Mouse (Mus musculus) heart, adult 2 months (tissue): ENCODE data around the gene Lrrc46. TPM values are rescaled to one million over a fixed set of nuclear protein-coding genes. Genes with fewer than 3 reads are reported as not detected.

Source experiments
- DNase-seq, 2 experiments: peaks; one replicate each; pipeline ENCODE4 v3.0.0; 2021
- H3K27ac ChIP-seq: fragments of 200-600 bp; 2 replicates; pipeline ENCODE4 v1.8.1; 2022
- H3K27me3 ChIP-seq: fragments of 200-500 bp; 2 replicates; pipeline ENCODE4 v1.6.1; 2012; ENCODE audit warnings: mild to moderate bottlenecking, low read length, inconsistent platforms, mixed read lengths; ENCODE audit not compliant: control insufficient read depth, insufficient read depth
- H3K36me3 ChIP-seq: fragments of 200-500 bp; 2 replicates; pipeline ENCODE4 v1.6.1; 2012; ENCODE audit warnings: low read length, inconsistent platforms; ENCODE audit not compliant: control insufficient read depth, insufficient read depth
- H3K4me1 ChIP-seq: fragments of 200-500 bp; 2 replicates; pipeline ENCODE4 v1.6.1; 2011; ENCODE audit warnings: low read length; ENCODE audit not compliant: control insufficient read depth, insufficient read depth
- H3K4me3 ChIP-seq: fragments of 200-600 bp; 2 replicates; pipeline ENCODE4 v1.8.1; 2022
- H3K79me2 ChIP-seq: fragments of 200-500 bp; replicated peaks from 2 replicates; pipeline ENCODE4 v1.6.1; 2012; ENCODE audit warnings: mild to moderate bottlenecking, inconsistent platforms, low read length, moderate library complexity, mixed read lengths; ENCODE audit not compliant: control insufficient read depth, insufficient read depth
- H3K9ac ChIP-seq: fragments of 200-500 bp; 2 replicates; pipeline ENCODE4 v1.6.1; 2012; ENCODE audit warnings: low read depth, mild to moderate bottlenecking, control low read depth, inconsistent platforms, low read length, mixed read lengths
- CTCF ChIP-seq: fragments of 200-600 bp; IDR thresholded peaks from 2 replicates; pipeline ENCODE4 v1.8.1; 2022; ENCODE audit warnings: antibody characterized with exemption, mild to moderate bottlenecking, moderate library complexity
- EP300 ChIP-seq: fragments of 200-500 bp; IDR thresholded peaks from 2 replicates; pipeline ENCODE4 v1.6.1; 2011; ENCODE audit warnings: low read depth, low read length, control low read depth; ENCODE audit not compliant: insufficient read depth
- POLR2A ChIP-seq: fragments of 200-500 bp; IDR thresholded peaks from 2 replicates; pipeline ENCODE4 v1.6.1; 2011; ENCODE audit warnings: mild to moderate bottlenecking, low read depth, low read length, control low read depth; ENCODE audit not compliant: insufficient read depth
- WGBS: fragments of 180-500 bp; shearing (Covaris S2); methylation state at CpG from one replicate; pipeline ENCODE4 v1.1.7; 2018; 5-methylcytosine and 5-hydroxymethylcytosine counted together
- intact Hi-C: fragments of 180-260 bp; cut with DNase I; formaldehyde crosslinking; loops from one replicate; pipeline ENCODE4 v1.15.1; 2025
- polyA plus RNA-seq: library from polyadenylated mRNA; depleted of rRNA; stranded (reverse); fragments of >200 nt; gene quantifications from 2 replicates; pipeline ENCODE4 v1.2.3, GENCODE M21; 2012
- total RNA-seq, 2 experiments: library from RNA; stranded (reverse); gene quantifications; 2 replicates each; pipeline ENCODE4 v1.2.3; 2021

Gene Lrrc46
- total and polyA plus RNA-seq, 3 experiments, result 0.18 to 1.0 TPM; not detected in 1

DNA sequence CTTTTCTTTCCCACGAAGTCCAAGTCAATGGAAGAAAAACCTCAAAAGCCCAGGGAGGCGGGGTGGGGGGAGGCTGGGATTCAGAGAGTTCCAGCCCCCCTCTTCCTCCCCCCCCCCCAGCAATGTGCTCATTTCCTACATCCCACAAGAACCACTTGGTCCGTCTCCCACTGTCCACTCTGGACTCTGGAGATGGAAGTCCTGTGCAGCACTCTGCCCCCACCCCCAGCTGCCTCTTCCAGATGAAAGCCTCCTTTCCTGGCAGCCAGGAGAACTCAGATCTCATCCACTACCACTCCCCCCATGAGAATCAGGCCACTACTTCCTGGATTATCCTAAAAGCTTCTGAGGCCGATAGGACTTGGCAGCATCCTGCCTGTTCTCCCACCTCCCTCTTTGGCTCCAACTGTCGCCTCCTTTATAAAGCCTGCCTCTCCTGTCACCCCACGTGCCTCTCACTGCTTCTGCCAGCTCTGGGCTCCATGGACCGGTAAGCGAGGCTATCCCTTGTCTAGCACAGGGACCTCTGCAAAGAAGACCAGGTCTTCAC is 28.0 kb downstream of the Lrrc46 start, which contains the start of gene Sp6:
TSS of gene Sp6 (plus strand) at position 274 of the 550 bp plus-strand sequence.
- WGBS, result 15% methylated on average over 8 of the region's 8 CpGs
- Histone ChIP-seq H3K27ac (no peak within 1 kb of the TSS), H3K4me3 (no peak within 1 kb of the TSS), H3K79me2 (no peaks in the 10 kb centered on the region), H3K4me1 (no peaks in the 10 kb centered on the region), H3K36me3 (no peaks in the 10 kb centered on the region), H3K27me3 (peaks cover 13% of the 10 kb centered on the region), H3K9ac (no peak within 1 kb of the TSS)
- no peak for TF ChIP-seq EP300
- TF ChIP-seq CTCF, result no peak
- TF ChIP-seq POLR2A, result no peak
- DNase-seq, result no peak
- intact Hi-C loops, result no loop called here

DNA sequence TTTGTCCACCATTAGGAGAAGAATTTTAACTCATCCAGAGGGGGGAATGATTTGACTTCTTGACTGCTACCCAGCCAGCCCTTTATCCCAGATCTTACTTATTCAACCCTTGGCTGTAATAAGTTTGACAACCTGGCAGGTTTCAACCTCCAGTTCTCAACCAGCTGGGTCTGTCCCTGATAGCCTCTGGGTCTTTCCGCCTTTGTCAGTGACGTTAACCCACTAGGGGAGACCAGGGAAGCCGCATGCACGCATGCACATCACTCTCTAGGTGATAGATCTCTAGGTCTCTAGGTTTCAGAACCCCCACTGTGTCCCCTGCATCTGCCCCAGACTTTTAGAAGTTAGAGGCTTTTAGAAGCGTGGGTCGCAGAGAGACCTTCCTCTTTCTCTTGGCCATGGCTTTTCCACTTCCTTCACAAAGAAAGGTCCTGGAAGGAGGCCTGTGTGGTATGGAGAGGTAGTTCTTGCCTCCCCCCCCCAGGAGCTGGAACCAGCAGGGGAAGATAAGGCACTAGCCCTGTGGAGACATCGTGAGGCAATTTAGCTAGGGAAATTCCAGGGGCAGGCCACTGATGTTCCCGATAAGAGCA is 31.9 kb downstream of the Lrrc46 start:
- H3K79me2 ChIP-seq, result no peaks in the 10 kb centered on the region
- TF ChIP-seq CTCF (no peak), EP300 (no peak), POLR2A (no peak)
- H3K27me3 ChIP-seq, result peaks cover 3% of the 10 kb centered on the region; the same call in 1 of the 2 replicates
- 36% methylated on average over 8 of the region's 8 CpGs for WGBS
- DNase-seq, result no peak
- no peaks in the 10 kb centered on the region for H3K4me1 ChIP-seq
- H3K36me3 ChIP-seq, result no peaks in the 10 kb centered on the region
- H3K4me3 ChIP-seq, result no peak overlapping the region
- H3K9ac ChIP-seq, result no peak overlapping the region
- intact Hi-C loops, result no loop called here
- no peak overlapping the region for H3K27ac ChIP-seq

DNA sequence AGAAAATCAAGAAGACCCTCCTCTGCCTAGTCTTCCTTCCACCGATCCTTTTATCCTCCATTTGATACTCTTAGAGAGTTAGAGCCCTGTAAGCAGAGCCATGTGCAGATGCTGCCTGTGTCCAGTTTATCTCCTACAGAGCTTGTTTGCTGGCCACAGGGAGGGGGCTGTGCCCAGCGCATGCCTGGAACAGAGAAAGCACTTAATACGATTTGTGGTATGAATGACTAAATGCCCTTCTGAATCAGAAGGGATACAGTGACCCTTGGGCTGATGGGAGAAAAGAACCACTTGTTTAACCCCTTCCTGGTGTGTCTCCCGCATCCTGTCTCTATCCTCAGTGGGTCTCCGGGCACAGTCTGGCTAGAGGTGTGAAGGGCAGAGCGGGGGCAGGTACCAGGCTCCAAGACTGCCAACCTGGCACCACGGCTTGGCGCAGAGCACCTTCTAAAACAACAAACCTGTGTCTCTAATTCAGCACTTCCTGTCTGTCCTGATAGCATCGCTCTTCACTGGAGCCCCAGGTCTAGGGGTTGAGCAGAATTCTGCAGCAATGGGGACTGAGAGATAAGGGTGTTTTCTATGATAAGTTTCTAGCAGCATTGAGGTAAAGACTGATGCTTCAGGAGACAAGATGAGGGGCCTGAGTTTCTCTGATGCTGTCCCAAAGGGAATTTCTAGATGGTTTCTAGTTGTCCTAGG is 34.0 kb downstream of the Lrrc46 start:
- TF ChIP-seq EP300 (no peak), CTCF (no peak), POLR2A (no peak)
- WGBS, result 42% methylated on average over 9 of the region's 9 CpGs
- H3K4me3 ChIP-seq, result no peak overlapping the region
- DNase-seq, result no peak
- H3K27me3 ChIP-seq, result peaks cover 2% of the 10 kb centered on the region; the same call in 1 of the 2 replicates
- H3K79me2 ChIP-seq, result no peaks in the 10 kb centered on the region
- H3K27ac ChIP-seq, result no peak overlapping the region
- no peak overlapping the region for H3K9ac ChIP-seq
- intact Hi-C loops, result no loop called here
- no peaks in the 10 kb centered on the region for H3K36me3 ChIP-seq
- H3K4me1 ChIP-seq, result no peaks in the 10 kb centered on the region

DNA sequence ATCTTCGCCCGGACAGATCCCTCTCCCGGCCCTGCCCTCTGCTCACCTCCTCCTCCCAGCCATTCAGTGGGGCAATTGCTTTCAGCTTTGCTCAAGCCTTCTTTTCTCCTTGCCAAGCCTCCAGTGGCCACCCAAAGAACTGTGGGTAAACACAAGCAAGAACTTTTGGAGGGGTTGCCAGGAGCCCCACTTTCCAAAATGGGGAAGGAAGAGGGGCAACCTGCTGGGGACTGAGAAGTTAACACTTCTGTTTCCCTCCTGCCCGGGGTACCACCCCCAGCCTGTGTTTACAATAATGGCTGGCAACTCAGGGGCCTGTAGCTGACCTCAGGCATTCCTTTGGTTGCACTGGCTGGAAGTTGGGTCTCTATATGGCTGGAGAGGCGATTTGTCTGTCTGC is 38.0 kb downstream of the Lrrc46 start:
- H3K79me2 ChIP-seq, result no peaks in the 10 kb centered on the region
- WGBS, result 47% methylated on average over 5 of the region's 5 CpGs
- no peaks in the 10 kb centered on the region for H3K36me3 ChIP-seq
- H3K9ac ChIP-seq, result no peak overlapping the region
- no peak overlapping the region for H3K4me3 ChIP-seq
- TF ChIP-seq EP300 (no peak), CTCF (no peak), POLR2A (no peak)
- no peaks in the 10 kb centered on the region for H3K4me1 ChIP-seq
- DNase-seq, result no peak
- intact Hi-C loops, result no loop called here
- peaks cover 1% of the 10 kb centered on the region; the same call in 1 of the 2 replicates for H3K27me3 ChIP-seq
- H3K27ac ChIP-seq, result no peak overlapping the region

DNA sequence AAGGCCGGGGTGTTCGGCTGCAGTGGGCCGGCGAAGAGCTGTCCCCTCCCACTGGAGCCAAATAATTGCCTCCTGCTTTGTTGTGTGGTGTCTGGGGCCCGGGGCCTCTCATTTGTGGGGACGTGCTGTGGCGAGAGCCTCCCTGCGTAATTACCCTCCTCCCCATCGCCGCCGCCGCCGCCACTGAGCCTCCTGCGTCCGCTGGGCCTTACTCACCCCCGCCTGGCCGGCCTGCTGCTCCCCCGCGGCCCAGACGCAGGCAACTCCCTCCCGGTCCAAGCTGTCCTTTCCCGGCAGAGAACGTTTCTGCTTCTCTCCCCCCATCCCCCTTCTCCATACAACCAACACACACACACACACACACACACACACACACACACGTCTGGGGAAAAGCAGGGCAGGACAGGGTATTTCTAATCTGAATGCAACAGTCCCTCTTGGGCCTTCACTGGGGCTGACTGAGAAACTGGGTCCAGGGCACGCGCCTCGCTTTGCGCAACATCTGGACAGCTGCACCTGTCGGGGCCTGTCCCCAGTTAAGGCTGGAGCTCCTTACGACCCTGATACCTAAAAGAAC is 43.7 kb downstream of the Lrrc46 start:
- peaks cover 4% of the 10 kb centered on the region for H3K27me3 ChIP-seq
- H3K9ac ChIP-seq, result peak overlapping the region; percentile 34
- H3K4me3 ChIP-seq, result peak overlapping the region; percentile 45
- H3K27ac ChIP-seq, result peak overlapping the region; percentile 45
- 13% methylated on average over 30 of the region's 30 CpGs for WGBS
- peak; percentile 57 to 67 for DNase-seq
- no peaks in the 10 kb centered on the region for H3K79me2 ChIP-seq
- intact Hi-C loops, result no loop called here
- no peaks in the 10 kb centered on the region for H3K4me1 ChIP-seq
- TF ChIP-seq POLR2A (no peak), CTCF (no peak), EP300 (no peak)
- H3K36me3 ChIP-seq, result no peaks in the 10 kb centered on the region

DNA sequence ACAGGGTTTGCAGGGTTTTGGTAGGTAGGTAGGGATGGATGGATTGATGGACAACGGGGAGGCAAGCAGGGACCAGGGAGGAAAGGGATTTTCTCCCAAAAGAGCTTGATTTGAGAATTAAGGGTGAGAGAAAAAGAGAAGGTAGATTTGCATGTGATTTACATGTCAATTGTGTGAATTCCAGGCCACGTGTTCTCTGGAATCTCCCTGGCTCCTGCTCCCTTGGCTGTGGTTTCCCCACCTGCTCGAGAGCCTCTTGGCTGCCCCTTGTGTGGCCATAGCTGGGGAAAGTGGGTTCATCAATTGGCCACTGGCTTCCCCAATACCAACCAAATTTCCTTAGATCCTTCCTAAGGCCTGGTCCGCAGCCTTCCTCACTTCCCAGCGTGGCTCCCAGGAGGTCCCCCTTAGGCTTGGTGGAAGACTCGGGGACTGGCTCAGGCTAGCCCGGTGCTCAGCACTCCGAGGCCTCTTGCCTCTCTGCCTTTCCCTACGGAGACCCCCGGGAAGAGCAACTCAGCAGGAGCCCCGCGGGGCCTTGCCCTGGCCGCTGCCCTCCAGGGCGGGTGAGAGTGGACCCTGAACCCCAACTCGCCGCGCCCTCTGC is 44.3 kb downstream of the Lrrc46 start:
- no peak for TF ChIP-seq EP300
- TF ChIP-seq CTCF, result no peak
- no peak for TF ChIP-seq POLR2A
- intact Hi-C loops, result no loop called here
- WGBS, result 22% methylated on average over 17 of the region's 17 CpGs
- no peak for DNase-seq
- Histone ChIP-seq H3K9ac (peak overlapping the region; percentile 34), H3K27ac (peak overlapping the region; percentile 45), H3K79me2 (no peaks in the 10 kb centered on the region), H3K4me1 (no peaks in the 10 kb centered on the region), H3K27me3 (peaks cover 4% of the 10 kb centered on the region), H3K4me3 (peak overlapping the region; percentile 45), H3K36me3 (no peaks in the 10 kb centered on the region)
